Mouse (Mus musculus) heart, adult 2 months (tissue): ENCODE measurements around the gene Phactr2.

Experiments
- CTCF ChIP-seq: fragments of 200-600 bp; IDR thresholded peaks from 2 replicates; pipeline ENCODE4 v1.8.1; 2022; ENCODE audit warnings: antibody characterized with exemption, mild to moderate bottlenecking, moderate library complexity
- POLR2A ChIP-seq: fragments of 200-500 bp; IDR thresholded peaks from 2 replicates; pipeline ENCODE4 v1.6.1; 2011; ENCODE audit warnings: mild to moderate bottlenecking, low read depth, low read length, control low read depth; ENCODE audit not compliant: insufficient read depth

- TF ChIP-seq CTCF = no peak
- no peak for TF ChIP-seq POLR2A
These were observed 4.0 kb downstream of the Phactr2 start for GRCm38 (mm10) chr10:13470236-13470635.
